Mouse (Mus musculus) neural tube, embryonic 11.5 days (tissue): Measurements from ENCODE around the gene Hist1h2ak. TPM values are rescaled to one million over a fixed set of nuclear protein-coding genes. Genes with fewer than 3 reads are reported as not detected.
"Not testable (repeated sequence)": the region's sequence is repeated elsewhere in the genome, so short reads cannot be mapped to it uniquely, and the experiment has no call there.

ENCODE experiments used
- ATAC-seq: fragments of 200-750 bp; cut with Nextera tagmentation; 2 replicates; pipeline ENCODE4 v1.8.0; 2017; ENCODE audit warnings: moderate number of reproducible peaks, mild to moderate bottlenecking, moderate TSS enrichment, moderate library complexity; ENCODE audit not compliant: insufficient read depth, low FRiP score, low TSS enrichment
- DNase-seq: peaks from one replicate; pipeline ENCODE4 v3.0.0-alpha.2; 2015; ENCODE audit warnings: low spot score
- H3K27ac ChIP-seq: fragments of 300-500 bp; sonication (generic); 2 replicates; pipeline ENCODE4 v1.5.1; 2014; ENCODE audit warnings: low read depth, mild to moderate bottlenecking, low read length
- H3K27me3 ChIP-seq: fragments of 300-500 bp; sonication (generic); 2 replicates; pipeline ENCODE4 v1.6.1; 2014; ENCODE audit warnings: mild to moderate bottlenecking, low read length, mixed read lengths; ENCODE audit not compliant: control insufficient read depth, insufficient read depth
- H3K36me3 ChIP-seq: fragments of 300-500 bp; sonication (generic); 2 replicates; pipeline ENCODE4 v1.6.1; 2014; ENCODE audit warnings: mild to moderate bottlenecking, low read length, moderate library complexity, mixed read lengths; ENCODE audit not compliant: control insufficient read depth, insufficient read depth
- H3K4me1 ChIP-seq: fragments of 300-500 bp; sonication (generic); 2 replicates; pipeline ENCODE4 v1.6.1; 2014; ENCODE audit warnings: low read length, mixed read lengths; ENCODE audit not compliant: control insufficient read depth, insufficient read depth
- H3K4me2 ChIP-seq: fragments of 300-500 bp; sonication (generic); 2 replicates; pipeline ENCODE4 v1.6.1; 2014; ENCODE audit warnings: low read depth, mild to moderate bottlenecking, moderate library complexity
- H3K4me3 ChIP-seq: fragments of 300-500 bp; sonication (generic); 2 replicates; pipeline ENCODE4 v1.5.1; 2014; ENCODE audit warnings: low read depth, low read length
- H3K9ac ChIP-seq: fragments of 300-500 bp; sonication (generic); 2 replicates; pipeline ENCODE4 v1.6.1; 2014; ENCODE audit warnings: mild to moderate bottlenecking, low read length
- H3K9me3 ChIP-seq: fragments of 300-500 bp; sonication (generic); 2 replicates; pipeline ENCODE4 v1.6.1; 2016; ENCODE audit warnings: low read length; ENCODE audit not compliant: control insufficient read depth
- WGBS: fragments of 180-500 bp; shearing (Covaris S2); extraction: QIAGEN DNeasy Blood & Tissue Kit; methylation state at CpG from one replicate; pipeline ENCODE4 v1.1.7; 2014; 5-methylcytosine and 5-hydroxymethylcytosine counted together
- polyA plus RNA-seq: library from polyadenylated mRNA; unstranded; fragments of >200 nt; fragmentation: Nextera tagmentation; extraction: Ambion mirVana; gene quantifications from 2 replicates; pipeline ENCODE4 v1.2.1, GENCODE M21; 2014

The Hist1h2ak gene
- polyA plus RNA-seq, 1 experiment from 2014 or later: 8.1 TPM

DNA sequence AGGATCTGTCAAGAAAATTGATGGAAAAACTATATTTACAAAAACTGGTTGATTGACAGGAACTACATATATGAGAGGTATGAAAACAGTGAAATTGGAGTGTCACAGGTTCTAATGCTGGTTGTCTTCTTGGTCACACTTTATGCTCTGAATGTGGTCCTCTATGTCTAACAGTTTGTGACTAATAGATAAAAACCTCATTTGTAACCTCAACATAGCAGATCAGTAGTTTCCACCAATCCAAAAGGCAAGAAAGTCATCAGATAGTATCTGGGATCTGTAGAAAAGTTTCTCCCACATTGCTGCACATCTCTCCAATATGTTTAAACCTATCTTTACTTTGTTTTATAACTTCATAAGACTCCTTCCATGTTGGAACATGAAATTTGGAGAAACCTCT is 2.2 kb downstream of the Hist1h2ak start:
- no peaks in the 10 kb centered on the region for H3K36me3 ChIP-seq
- H3K9me3 ChIP-seq: no peaks in the 10 kb centered on the region
- no peak overlapping the region for H3K4me2 ChIP-seq
- no peak for DNase-seq
- H3K27me3 ChIP-seq: no peaks in the 10 kb centered on the region
- peaks cover 9% of the 10 kb centered on the region; the same call in 1 of the 2 replicates for H3K4me1 ChIP-seq
- H3K4me3 ChIP-seq: no peak overlapping the region
- no peak overlapping the region for H3K9ac ChIP-seq
- no peak for ATAC-seq
- H3K27ac ChIP-seq: 0 out of 2 replicates have a peak overlapping the region, but pooled peaks have one; percentile 14

DNA sequence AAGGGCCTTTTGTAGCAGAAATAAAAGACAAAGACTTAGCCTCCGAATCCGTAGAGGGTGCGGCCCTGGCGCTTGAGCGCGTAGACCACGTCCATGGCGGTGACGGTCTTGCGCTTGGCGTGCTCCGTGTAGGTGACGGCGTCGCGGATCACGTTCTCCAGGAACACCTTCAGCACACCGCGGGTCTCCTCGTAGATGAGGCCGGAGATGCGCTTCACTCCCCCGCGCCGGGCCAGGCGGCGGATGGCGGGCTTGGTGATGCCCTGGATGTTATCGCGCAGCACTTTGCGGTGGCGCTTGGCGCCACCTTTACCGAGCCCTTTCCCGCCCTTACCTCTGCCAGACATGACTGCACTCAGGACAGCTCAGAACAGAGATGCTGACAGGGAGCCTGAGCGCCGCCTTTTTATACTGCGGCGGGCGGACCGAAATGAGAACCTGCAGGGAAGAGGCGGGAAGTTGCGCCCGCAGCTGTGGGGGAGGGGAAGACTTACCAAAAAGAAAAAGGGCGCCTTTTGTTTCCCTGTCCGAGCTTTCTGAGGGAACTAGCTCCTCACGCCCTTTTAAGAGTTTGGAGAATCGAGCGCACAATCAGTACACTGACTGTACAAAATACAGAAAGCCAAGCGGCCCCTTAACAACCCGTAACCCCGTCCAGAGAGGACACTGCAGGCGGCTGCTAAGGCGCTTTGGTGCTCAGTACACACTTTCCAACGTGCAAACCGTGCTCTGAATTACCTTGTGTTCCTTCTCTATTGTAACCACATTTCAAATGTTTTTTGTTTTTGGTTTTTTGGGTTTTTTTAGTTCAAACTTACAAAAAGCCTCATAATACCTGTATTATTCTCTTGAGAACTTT is 3.2 kb downstream of the Hist1h2ak start, which contains the start of gene Hist1h4k:
Gene Hist1h4k (minus strand): TSS at position 347 of the 859 bp plus-strand sequence.
- ATAC-seq (peak; percentile 84), DNase-seq (peak; percentile 95)
- H3K36me3 ChIP-seq, H3K27me3 ChIP-seq, H3K9me3 ChIP-seq, H3K4me1 ChIP-seq: not testable (repeated sequence)
- H3K27ac ChIP-seq: peak within 1 kb of the TSS; percentile 96
- under 1% methylated on average over 43 of the region's 56 CpGs for WGBS
- H3K4me2 ChIP-seq: peak within 1 kb of the TSS; percentile 80
- peak within 1 kb of the TSS; percentile 59 for H3K4me3 ChIP-seq
- peak within 1 kb of the TSS; percentile 66 for H3K9ac ChIP-seq

DNA sequence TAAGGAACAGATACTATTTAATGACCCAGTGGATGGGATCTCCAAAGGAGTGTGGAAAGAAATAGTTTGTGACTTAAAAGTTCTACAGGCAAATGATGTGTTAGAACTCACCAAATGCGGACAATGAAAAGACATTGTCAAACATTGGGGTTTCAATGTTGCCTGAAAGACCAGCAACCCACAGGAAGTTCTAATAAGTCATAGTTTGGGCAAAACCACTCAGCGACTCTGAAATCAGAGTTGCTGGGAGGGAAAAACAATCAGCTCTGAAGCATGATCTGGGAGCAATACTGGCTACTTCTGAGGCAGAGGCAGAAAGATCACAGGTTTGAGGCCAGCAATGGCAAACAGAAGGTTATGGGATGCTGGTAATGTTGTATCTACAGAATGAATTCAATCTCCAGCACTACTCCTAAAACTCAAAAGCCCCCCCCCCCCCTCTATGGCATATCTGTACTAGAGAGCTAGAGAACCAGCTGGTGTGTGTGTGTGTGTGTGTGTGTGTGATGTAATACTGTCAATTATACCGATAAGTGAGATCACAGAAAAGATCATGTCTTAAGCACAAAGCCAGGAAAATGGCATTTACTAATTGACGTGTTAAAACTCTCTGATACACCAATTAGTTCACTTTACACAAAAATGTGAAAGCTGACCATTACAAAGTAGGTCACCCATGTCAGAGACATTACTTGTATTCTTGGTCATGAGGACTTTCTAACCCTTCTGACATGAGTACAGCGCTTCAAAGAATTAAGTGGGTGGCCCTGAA is 4.1 kb downstream of the Hist1h2ak start:
- H3K9me3 ChIP-seq: no peaks in the 10 kb centered on the region
- 5% methylated on average over 5 of the region's 5 CpGs for WGBS
- H3K4me2 ChIP-seq: peak overlapping the region; percentile 80
- peak overlapping the region; percentile 96 for H3K27ac ChIP-seq
- peak overlapping the region; percentile 66 for H3K9ac ChIP-seq
- DNase-seq: peak; percentile 54
- no peaks in the 10 kb centered on the region for H3K27me3 ChIP-seq
- H3K36me3 ChIP-seq: no peaks in the 10 kb centered on the region
- no peak for ATAC-seq
- peak overlapping the region; percentile 59 for H3K4me3 ChIP-seq
- peaks cover 9% of the 10 kb centered on the region; the same call in 1 of the 2 replicates for H3K4me1 ChIP-seq

DNA sequence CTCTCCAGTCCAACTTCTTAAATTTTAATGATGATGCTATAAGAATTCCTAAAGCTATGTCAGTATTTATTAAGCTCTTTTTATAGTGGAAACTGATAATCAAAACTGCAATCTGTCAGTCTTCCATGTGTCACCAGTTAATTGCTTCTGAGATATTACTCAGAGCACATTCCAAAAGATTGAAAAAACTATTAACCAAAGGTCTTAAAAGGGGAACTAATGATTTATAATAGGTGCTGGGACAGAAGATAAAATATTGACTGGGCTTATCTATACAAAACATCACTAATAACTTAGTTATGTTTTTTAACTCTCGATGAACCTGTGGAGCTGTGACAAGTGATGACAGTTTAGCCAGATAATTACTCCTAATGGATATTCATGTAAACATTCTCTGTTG is 8.6 kb downstream of the Hist1h2ak start:
- Histone ChIP-seq H3K4me1 (peaks cover 6% of the 10 kb centered on the region; the same call in 1 of the 2 replicates), H3K27ac (no peak overlapping the region), H3K4me2 (no peak overlapping the region), H3K4me3 (no peak overlapping the region), H3K27me3 (no peaks in the 10 kb centered on the region), H3K9ac (no peak overlapping the region), H3K9me3 (no peaks in the 10 kb centered on the region), H3K36me3 (no peaks in the 10 kb centered on the region)
- DNase-seq: no peak
- 89% methylated on average over 1 of the region's 1 CpGs for WGBS
- no peak for ATAC-seq

DNA sequence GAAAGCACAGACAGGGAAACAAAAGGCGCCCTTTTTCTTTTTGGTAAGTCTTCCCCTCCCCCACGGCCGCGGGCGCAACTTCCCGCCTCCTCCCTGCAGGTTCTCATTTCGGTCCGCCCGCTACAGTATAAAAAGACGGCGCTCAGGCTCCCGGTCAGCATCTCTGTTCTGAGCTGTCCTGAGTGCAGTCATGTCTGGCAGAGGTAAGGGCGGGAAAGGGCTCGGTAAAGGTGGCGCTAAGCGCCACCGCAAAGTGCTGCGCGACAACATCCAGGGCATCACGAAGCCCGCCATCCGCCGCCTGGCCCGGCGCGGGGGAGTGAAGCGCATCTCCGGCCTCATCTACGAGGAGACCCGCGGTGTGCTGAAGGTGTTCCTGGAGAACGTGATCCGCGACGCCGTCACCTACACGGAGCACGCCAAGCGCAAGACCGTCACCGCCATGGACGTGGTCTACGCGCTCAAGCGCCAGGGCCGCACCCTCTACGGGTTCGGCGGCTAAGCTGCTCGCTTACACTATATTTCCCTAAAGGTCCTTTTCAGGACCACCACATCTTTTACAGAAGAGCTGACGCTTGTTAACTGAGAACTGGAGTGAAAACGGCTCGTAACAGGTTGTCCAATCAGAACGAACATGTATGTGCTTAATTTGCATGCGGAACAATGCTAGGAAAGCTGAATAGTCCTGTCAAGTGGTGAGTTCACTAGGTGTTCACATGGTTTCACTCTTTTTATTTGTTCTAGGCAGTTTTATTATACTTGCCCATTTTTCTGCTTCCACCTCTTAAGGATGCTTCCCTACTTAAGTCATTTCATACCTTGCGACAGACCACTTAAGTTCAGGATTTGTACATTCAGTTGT is 18.5 kb downstream of the Hist1h2ak start, which contains the start of gene Hist1h4j:
Gene Hist1h4j (plus strand): TSS at position 159 of the 862 bp plus-strand sequence.
- ATAC-seq (peak; percentile 92), DNase-seq (peak; percentile 94)
- H3K9me3 ChIP-seq, H3K4me1 ChIP-seq, H3K36me3 ChIP-seq, H3K27me3 ChIP-seq: not testable (repeated sequence)
- Histone ChIP-seq H3K9ac (peak within 1 kb of the TSS; percentile 83), H3K4me2 (peak within 1 kb of the TSS; percentile 61), H3K4me3 (peak within 1 kb of the TSS; percentile 47), H3K27ac (peak within 1 kb of the TSS; percentile 97)
- WGBS: under 1% methylated on average over 43 of the region's 56 CpGs

DNA sequence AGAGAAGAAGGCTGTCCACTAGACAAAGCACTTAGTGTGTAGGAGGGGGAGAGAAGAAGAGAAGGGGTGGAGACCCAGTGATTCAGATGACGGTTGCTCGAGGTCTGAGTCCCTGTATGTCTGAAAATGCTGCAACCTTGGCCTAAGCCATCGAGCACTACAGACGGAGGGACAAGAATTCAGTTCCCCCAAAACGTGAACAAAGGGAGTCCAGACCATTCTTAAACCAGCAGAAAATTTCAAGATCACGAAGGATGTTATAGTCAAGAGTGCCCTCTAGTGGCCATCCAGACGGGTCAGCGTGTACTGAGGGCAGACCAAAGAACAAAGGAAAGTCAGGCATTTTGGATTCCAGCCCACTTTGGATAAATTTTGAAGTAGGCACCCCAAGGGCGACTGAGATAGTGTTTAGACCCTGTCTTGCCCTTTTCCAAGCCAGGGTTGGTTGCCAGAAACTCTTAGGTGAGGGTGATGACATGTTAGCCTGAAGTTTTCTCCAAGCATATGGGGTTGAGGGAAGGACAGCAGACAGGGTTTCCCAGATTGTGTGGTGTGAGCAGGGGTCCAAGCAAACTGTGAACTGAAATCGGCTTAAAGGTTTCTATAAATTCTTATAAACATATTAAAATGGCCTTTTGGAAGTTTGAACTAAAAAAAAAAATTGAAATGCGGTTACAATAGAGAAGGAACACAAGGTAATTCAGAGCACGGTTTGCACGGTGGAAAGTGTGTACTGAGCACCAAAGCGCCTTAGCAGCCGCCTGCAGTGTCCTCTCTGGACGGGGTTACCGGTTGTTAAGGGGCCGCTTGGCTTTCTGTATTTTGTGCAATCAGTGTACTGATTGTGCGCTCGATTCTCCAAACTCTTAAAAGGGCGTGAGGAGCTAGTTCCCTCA is 19.4 kb downstream of the Hist1h2ak start:
- Histone ChIP-seq H3K27me3 (no peaks in the 10 kb centered on the region), H3K4me2 (peak overlapping the region; percentile 61), H3K9me3 (no peaks in the 10 kb centered on the region), H3K27ac (peak overlapping the region; percentile 97), H3K4me1 (no peaks in the 10 kb centered on the region), H3K4me3 (peak overlapping the region; percentile 47), H3K9ac (peak overlapping the region; percentile 83), H3K36me3 (no peaks in the 10 kb centered on the region)
- peak; percentile 84 for DNase-seq
- WGBS: under 1% methylated on average over 21 of the region's 21 CpGs
- peak; percentile 78 for ATAC-seq

DNA sequence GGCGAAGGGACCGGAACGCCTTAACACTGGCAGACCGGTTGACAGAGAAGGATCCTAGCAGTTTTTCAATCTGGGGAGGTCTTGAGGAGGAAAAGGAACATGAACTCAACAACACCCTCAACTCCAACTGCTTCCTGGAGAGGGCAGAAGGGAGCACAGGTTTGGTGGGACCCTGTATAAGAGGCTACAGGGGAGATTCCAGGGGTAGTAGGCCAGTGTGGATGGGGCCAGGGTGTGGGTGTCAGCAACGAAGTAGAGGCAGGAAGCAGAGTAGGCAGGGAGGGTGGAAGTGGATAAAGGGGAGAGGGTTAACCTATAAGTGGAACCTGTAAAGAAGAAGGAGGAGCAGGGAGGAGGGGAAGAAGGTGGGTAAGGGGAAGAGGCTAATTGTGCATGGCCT is 20.2 kb downstream of the Hist1h2ak start:
- Histone ChIP-seq H3K27me3 (no peaks in the 10 kb centered on the region), H3K9me3 (no peaks in the 10 kb centered on the region), H3K4me1 (no peaks in the 10 kb centered on the region), H3K4me3 (no peak overlapping the region), H3K9ac (no peak overlapping the region), H3K27ac (peak overlapping the region; percentile 97), H3K36me3 (no peaks in the 10 kb centered on the region), H3K4me2 (no peak overlapping the region)
- ATAC-seq (0 out of 2 replicates have a peak, but pooled peaks have one; percentile 3), DNase-seq (peak; percentile 40)
- 65% methylated on average over 5 of the region's 5 CpGs for WGBS
